Mouse (Mus musculus): ENCODE measurements around the gene Afdn.

- no peak for TF ChIP-seq CTCF (IDR thresholded peaks at IDR 0.05; ENCODE audit: borderline replicate concordance, control insufficient read depth, extremely low read depth, insufficient read depth, low read length, poor library complexity)
- no peak for TF ChIP-seq POLR2A (IDR thresholded peaks at IDR 0.05; ENCODE audit: control insufficient read depth, extremely low read depth, insufficient read depth, low read length, poor library complexity)
These were observed 20.4 kb upstream of the Afdn start for GRCm38 (mm10) chr17:13739981-13740380.

Measured in thymus, adult 2 months (tissue).